Mouse (Mus musculus) embryonic facial prominence, embryonic 14.5 days (tissue): ENCODE measurements at regions not wholly inside any gene's neighbourhood (a gene's known extent, or its start where the extent isn't known, plus 50 kb on each side); places are given as distances from the start of the nearest gene placed in this dataset.
"Not testable (repeated sequence)": the region's sequence is repeated elsewhere in the genome, so short reads cannot be mapped to it uniquely, and the experiment has no call there.

ENCODE experiments used
- ATAC-seq: fragments of 200-750 bp; cut with Nextera tagmentation; 2 replicates; pipeline ENCODE4 v1.8.0; 2017; ENCODE audit warnings: low read depth, moderate number of reproducible peaks, moderate TSS enrichment
- DNase-seq: peaks from one replicate; pipeline ENCODE4 v3.0.0-alpha.2; 2015; ENCODE audit warnings: low spot score
- H3K27ac ChIP-seq: fragments of 300-500 bp; sonication (generic); replicated peaks from 2 replicates; pipeline ENCODE4 v1.5.1; 2014; ENCODE audit warnings: low read depth, mild to moderate bottlenecking, low read length, moderate library complexity
- H3K27me3 ChIP-seq: fragments of 300-500 bp; sonication (generic); replicated peaks from 2 replicates; pipeline ENCODE4 v1.6.1; 2014; ENCODE audit warnings: low read length; ENCODE audit not compliant: control insufficient read depth, insufficient read depth
- H3K36me3 ChIP-seq: fragments of 300-500 bp; sonication (generic); 2 replicates; pipeline ENCODE4 v1.6.1; 2014; ENCODE audit warnings: low read length, mixed read lengths; ENCODE audit not compliant: control insufficient read depth, insufficient read depth
- H3K4me1 ChIP-seq: fragments of 300-500 bp; sonication (generic); 2 replicates; pipeline ENCODE4 v1.6.1; 2014; ENCODE audit warnings: antibody characterized with exemption, low read length; ENCODE audit not compliant: control insufficient read depth, insufficient read depth
- H3K4me2 ChIP-seq: fragments of 300-500 bp; sonication (generic); 2 replicates; pipeline ENCODE4 v1.6.1; 2014; ENCODE audit warnings: low read depth, mild to moderate bottlenecking, low read length, moderate library complexity, mixed read lengths
- H3K4me3 ChIP-seq: fragments of 300-500 bp; sonication (generic); 2 replicates; pipeline ENCODE4 v1.5.1; 2014; ENCODE audit warnings: low read depth, mild to moderate bottlenecking, low read length
- H3K9ac ChIP-seq: fragments of 300-500 bp; sonication (generic); 2 replicates; pipeline ENCODE4 v1.6.1; 2014; ENCODE audit warnings: low read depth, mild to moderate bottlenecking, low read length, moderate library complexity, mixed read lengths
- H3K9me3 ChIP-seq: fragments of 300-500 bp; sonication (generic); 2 replicates; pipeline ENCODE4 v1.6.1; 2016; ENCODE audit warnings: low read length; ENCODE audit not compliant: control insufficient read depth
- WGBS: fragments of 180-500 bp; shearing (Covaris S2); extraction: QIAGEN DNeasy Blood & Tissue Kit; methylation state at CpG from one replicate; pipeline ENCODE4 v1.1.7; 2014; 5-methylcytosine and 5-hydroxymethylcytosine counted together

DNA sequence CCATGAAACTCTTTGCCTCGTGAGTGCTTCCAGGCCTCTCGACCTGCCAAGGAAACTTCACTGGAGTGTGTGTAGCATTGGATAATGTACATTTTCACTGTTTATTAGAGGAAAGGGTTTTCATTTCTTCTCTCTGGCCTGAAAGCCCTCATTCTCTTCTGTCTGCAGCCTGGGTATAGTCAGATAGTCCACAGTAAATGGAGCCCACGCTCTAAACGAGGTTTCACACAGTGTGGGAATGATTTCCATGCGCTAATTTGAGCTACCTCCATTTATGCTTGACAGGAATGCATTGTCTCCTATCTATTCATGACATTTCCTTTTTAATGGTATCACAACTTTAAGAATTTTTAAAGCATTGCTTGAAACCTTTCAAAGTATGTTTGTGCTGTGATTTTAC, 180.8 kb upstream of the Pfkp start:
- Histone ChIP-seq H3K27me3 (no peaks in the 10 kb centered on the region), H3K9me3 (no peaks in the 10 kb centered on the region), H3K4me2 (no peak overlapping the region), H3K4me1 (no peaks in the 10 kb centered on the region), H3K9ac (no peak overlapping the region), H3K4me3 (no peak overlapping the region), H3K27ac (no peak overlapping the region), H3K36me3 (no peaks in the 10 kb centered on the region)
- WGBS = 91% methylated on average over 5 of the region's 5 CpGs
- ATAC-seq = no peak
- no peak for DNase-seq

DNA sequence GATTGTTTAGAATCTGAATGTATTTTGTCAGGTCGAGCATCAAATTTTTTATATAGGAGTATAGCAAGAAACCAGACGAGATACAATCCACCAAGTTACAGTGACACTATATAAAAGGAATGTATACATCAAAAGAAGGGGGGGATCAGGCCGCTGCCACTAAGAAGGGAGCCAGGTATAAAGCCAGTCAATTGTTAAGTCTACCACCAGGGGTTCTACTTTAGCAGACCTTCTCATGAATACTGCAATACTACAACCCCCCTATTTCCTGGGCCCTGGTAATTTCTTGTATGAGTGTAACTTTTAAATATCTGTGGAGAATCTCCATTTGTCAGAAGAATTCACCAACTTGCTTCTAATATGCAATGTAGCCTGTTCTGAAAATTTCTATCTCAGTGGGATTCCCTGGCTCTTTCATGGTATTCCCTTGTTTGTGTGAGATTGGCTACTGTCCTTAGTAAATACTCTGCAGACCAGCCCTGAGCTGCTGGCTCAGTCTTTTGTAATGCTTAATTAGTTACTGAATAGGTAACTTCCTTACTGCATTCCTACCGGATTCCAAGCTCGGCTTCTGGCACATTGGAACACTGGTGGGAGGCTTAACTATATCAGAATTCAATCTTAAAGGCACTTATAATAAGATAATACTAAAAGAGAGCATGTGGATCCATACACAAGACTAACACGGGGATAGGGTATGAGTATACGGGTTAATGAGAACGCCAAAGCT, 180.2 kb upstream of the Pfkp start:
- not testable (repeated sequence) for H3K36me3 ChIP-seq, ATAC-seq, H3K9me3 ChIP-seq, H3K4me3 ChIP-seq, H3K4me1 ChIP-seq, DNase-seq, H3K9ac ChIP-seq, H3K27me3 ChIP-seq, H3K4me2 ChIP-seq, H3K27ac ChIP-seq
- 82% methylated on average over 8 of the region's 8 CpGs for WGBS

GRCm38 (mm10) chr13:6802243-6803157, 153.9 kb upstream of the Pfkp start:
- no peaks in the 10 kb centered on the region for H3K36me3 ChIP-seq
- ATAC-seq (no peak), DNase-seq (no peak)
- H3K27ac ChIP-seq = no peak overlapping the region
- no peak overlapping the region for H3K4me2 ChIP-seq
- H3K4me3 ChIP-seq = no peak overlapping the region
- no peaks in the 10 kb centered on the region for H3K4me1 ChIP-seq
- no peaks in the 10 kb centered on the region for H3K9me3 ChIP-seq
- no peaks in the 10 kb centered on the region for H3K27me3 ChIP-seq
- no peak overlapping the region for H3K9ac ChIP-seq
- 67% methylated on average over 5 of the region's 5 CpGs for WGBS

GRCm38 (mm10) chr13:6767936-6768588, 119.5 kb upstream of the Pfkp start:
- no peak overlapping the region for H3K9ac ChIP-seq
- WGBS = 63% methylated on average over 6 of the region's 6 CpGs
- no peaks in the 10 kb centered on the region for H3K4me1 ChIP-seq
- ATAC-seq (no peak), DNase-seq (no peak)
- no peaks in the 10 kb centered on the region for H3K36me3 ChIP-seq
- no peaks in the 10 kb centered on the region for H3K27me3 ChIP-seq
- H3K4me2 ChIP-seq = no peak overlapping the region
- no peaks in the 10 kb centered on the region for H3K9me3 ChIP-seq
- H3K4me3 ChIP-seq = no peak overlapping the region
- H3K27ac ChIP-seq = no peak overlapping the region

- WGBS = 86% methylated on average over 1 of the region's 1 CpGs
- Histone ChIP-seq H3K4me3 (no peak overlapping the region), H3K9ac (no peak overlapping the region), H3K4me2 (no peak overlapping the region), H3K36me3 (no peaks in the 10 kb centered on the region), H3K4me1 (no peaks in the 10 kb centered on the region), H3K27me3 (no peaks in the 10 kb centered on the region), H3K27ac (no peak overlapping the region), H3K9me3 (no peaks in the 10 kb centered on the region)
- peak; percentile 5 for DNase-seq
- ATAC-seq = no peak
Observed at GRCm38 (mm10) chr13:6757151-6757550, 108.6 kb upstream of the Pfkp start.

DNA sequence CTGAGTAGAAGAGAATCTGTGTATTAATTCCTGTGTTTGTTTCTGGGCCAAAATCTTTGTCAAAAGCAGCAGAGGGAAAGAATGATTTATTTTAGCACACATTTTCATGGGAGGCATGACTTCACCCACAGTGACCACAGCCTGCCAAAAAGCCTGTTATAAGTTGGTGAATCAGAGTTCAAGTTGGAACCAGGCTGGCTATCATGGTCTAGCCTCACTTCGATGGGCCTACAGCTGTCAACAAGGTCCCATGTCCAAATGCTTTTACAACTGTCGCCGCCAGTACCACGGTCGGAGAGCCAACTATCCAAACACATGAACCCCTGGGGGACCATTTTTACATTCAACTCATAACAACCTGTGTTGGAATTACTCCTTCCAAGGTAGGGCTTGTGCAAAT, 103.0 kb upstream of the Pfkp start:
- Histone ChIP-seq H3K9me3 (no peaks in the 10 kb centered on the region), H3K4me1 (no peaks in the 10 kb centered on the region), H3K27me3 (no peaks in the 10 kb centered on the region), H3K9ac (no peak overlapping the region), H3K4me3 (no peak overlapping the region), H3K27ac (no peak overlapping the region), H3K4me2 (no peak overlapping the region), H3K36me3 (no peaks in the 10 kb centered on the region)
- ATAC-seq (no peak), DNase-seq (no peak)
- WGBS = 74% methylated on average over 5 of the region's 5 CpGs

DNA sequence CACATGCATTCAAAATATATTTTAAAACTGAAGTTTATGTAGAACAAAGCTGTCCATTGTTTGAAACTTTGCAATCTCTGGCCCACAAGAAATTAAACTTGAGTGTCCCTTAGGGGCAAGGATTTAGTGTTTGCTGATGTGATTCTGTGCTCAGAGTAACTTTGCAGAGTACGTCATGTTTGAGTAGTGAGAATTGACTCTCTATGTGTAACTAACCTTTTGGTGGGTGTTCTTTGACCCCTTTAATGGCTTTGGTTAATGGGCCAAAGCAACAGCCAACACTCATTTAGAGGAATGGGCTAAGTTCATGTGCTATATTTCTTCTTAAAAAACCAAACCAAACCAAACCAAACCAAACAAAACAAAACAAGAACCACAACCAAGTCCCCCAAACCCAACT, 102.6 kb upstream of the Pfkp start:
- H3K9me3 ChIP-seq = no peaks in the 10 kb centered on the region
- DNase-seq (no peak), ATAC-seq (no peak)
- no peak overlapping the region for H3K4me3 ChIP-seq
- H3K27me3 ChIP-seq = no peaks in the 10 kb centered on the region
- no peak overlapping the region for H3K27ac ChIP-seq
- WGBS = 21% methylated on average over 1 of the region's 1 CpGs
- H3K9ac ChIP-seq = no peak overlapping the region
- no peaks in the 10 kb centered on the region for H3K36me3 ChIP-seq
- no peak overlapping the region for H3K4me2 ChIP-seq
- H3K4me1 ChIP-seq = no peaks in the 10 kb centered on the region

- Histone ChIP-seq H3K4me1 (no peaks in the 10 kb centered on the region), H3K27me3 (no peaks in the 10 kb centered on the region), H3K27ac (no peak overlapping the region), H3K9ac (no peak overlapping the region), H3K4me3 (no peak overlapping the region), H3K9me3 (no peaks in the 10 kb centered on the region), H3K4me2 (no peak overlapping the region), H3K36me3 (no peaks in the 10 kb centered on the region)
- ATAC-seq (no peak), DNase-seq (no peak)
- WGBS = 77% methylated on average over 4 of the region's 4 CpGs
Observed at GRCm38 (mm10) chr13:6741916-6742315, 93.3 kb upstream of the Pfkp start.
